Mouse (Mus musculus): Measurements from ENCODE around the gene Klhl21. TPM values are rescaled to one million over a fixed set of nuclear protein-coding genes. Genes with fewer than 3 reads are reported as not detected.

Klhl21 gene
- total and polyA plus RNA-seq, 2 experiments from 2014 or later: 4.8 to 12.3 TPM

GRCm38 (mm10) chr4:152009076-152010051, 761 bp downstream of the Klhl21 start:
- peaks cover 12% of the 10 kb centered on the region for H3K4me1 ChIP-seq (ENCODE audit: insufficient read depth, low read length)
- peak; percentile 84 for ATAC-seq
- no peak for TF ChIP-seq CTCF (IDR thresholded peaks at IDR 0.05; ENCODE audit: low read depth)
- no peaks in the 10 kb centered on the region for H3K9me3 ChIP-seq (ENCODE audit: low read length)
- under 1% methylated on average over 110 of the region's 115 CpGs for WGBS
- H3K27me3 ChIP-seq (ENCODE audit: insufficient read depth, low read length): no peaks in the 10 kb centered on the region; the same call in 1 of the 2 replicates
- peak overlapping the region; percentile 80 for H3K27ac ChIP-seq
- peak overlapping the region; percentile 68 for H3K9ac ChIP-seq (replicated peaks; ENCODE audit: low read length)
- peak; percentile 75 for DNase-seq (ENCODE audit: low spot score)
- H3K4me3 ChIP-seq (ENCODE audit: low read length): peak overlapping the region; percentile 72
- peaks cover 4% of the 10 kb centered on the region; the same call in 1 of the 2 replicates for H3K36me3 ChIP-seq (ENCODE audit: insufficient read depth, low read length)
- H3K4me2 ChIP-seq (ENCODE audit: low read depth, low read length): peak overlapping the region; percentile 100

GRCm38 (mm10) chr4:152010091-152010706, 1.6 kb downstream of the Klhl21 start:
- TF ChIP-seq CTCF (IDR thresholded peaks at IDR 0.05; ENCODE audit: low read depth): no peak
- H3K36me3 ChIP-seq (ENCODE audit: insufficient read depth, low read length): peaks cover 10% of the 10 kb centered on the region
- peak overlapping the region; percentile 68 for H3K9ac ChIP-seq (replicated peaks; ENCODE audit: low read length)
- WGBS: 3% methylated on average over 10 of the region's 10 CpGs
- no peak for ATAC-seq
- H3K27ac ChIP-seq: peak overlapping the region; percentile 38; the same call in 1 of the 2 replicates
- peak overlapping the region; percentile 72 for H3K4me3 ChIP-seq (ENCODE audit: low read length)
- no peaks in the 10 kb centered on the region; the same call in 1 of the 2 replicates for H3K27me3 ChIP-seq (ENCODE audit: insufficient read depth, low read length)
- peaks cover 12% of the 10 kb centered on the region for H3K4me1 ChIP-seq (ENCODE audit: insufficient read depth, low read length)
- peak; percentile 34 for DNase-seq (ENCODE audit: low spot score)
- no peaks in the 10 kb centered on the region for H3K9me3 ChIP-seq (ENCODE audit: low read length)
- H3K4me2 ChIP-seq (ENCODE audit: low read depth, low read length): peak overlapping the region; percentile 100

GRCm38 (mm10) chr4:152010707-152011134, 2.1 kb downstream of the Klhl21 start:
- 14% methylated on average over 13 of the region's 13 CpGs for WGBS
- Histone ChIP-seq H3K27me3 (ENCODE audit: insufficient read depth, low read length) (no peaks in the 10 kb centered on the region; the same call in 1 of the 2 replicates), H3K9ac (replicated peaks; ENCODE audit: low read length) (peak overlapping the region; percentile 68), H3K9me3 (ENCODE audit: low read length) (no peaks in the 10 kb centered on the region), H3K36me3 (ENCODE audit: insufficient read depth, low read length) (peaks cover 14% of the 10 kb centered on the region), H3K4me1 (ENCODE audit: insufficient read depth, low read length) (peaks cover 12% of the 10 kb centered on the region), H3K27ac (peak overlapping the region; percentile 38), H3K4me2 (ENCODE audit: low read depth, low read length) (peak overlapping the region; percentile 100), H3K4me3 (ENCODE audit: low read length) (peak overlapping the region; percentile 72)
- no peak for ATAC-seq
- no peak for TF ChIP-seq CTCF (IDR thresholded peaks at IDR 0.05; ENCODE audit: low read depth)
- no peak for DNase-seq (ENCODE audit: low spot score)

GRCm38 (mm10) chr4:152011171-152011760, 2.7 kb downstream of the Klhl21 start:
- Histone ChIP-seq H3K9me3 (ENCODE audit: low read length) (no peaks in the 10 kb centered on the region), H3K27me3 (ENCODE audit: insufficient read depth, low read length) (no peaks in the 10 kb centered on the region; the same call in 1 of the 2 replicates), H3K4me3 (ENCODE audit: low read length) (peak overlapping the region; percentile 72), H3K4me1 (ENCODE audit: insufficient read depth, low read length) (peaks cover 12% of the 10 kb centered on the region), H3K27ac (peak overlapping the region; percentile 38), H3K4me2 (ENCODE audit: low read depth, low read length) (peak overlapping the region; percentile 100), H3K36me3 (ENCODE audit: insufficient read depth, low read length) (peaks cover 19% of the 10 kb centered on the region), H3K9ac (replicated peaks; ENCODE audit: low read length) (peak overlapping the region; percentile 68; the same call in 1 of the 2 replicates)
- TF ChIP-seq CTCF (IDR thresholded peaks at IDR 0.05; ENCODE audit: low read depth): no peak
- ATAC-seq (no peak), DNase-seq (ENCODE audit: low spot score) (no peak)
- WGBS: 81% methylated on average over 8 of the region's 8 CpGs

- no peak overlapping the region for H3K27ac ChIP-seq
- peaks cover 19% of the 10 kb centered on the region for H3K36me3 ChIP-seq (ENCODE audit: insufficient read depth, low read length)
- no peak for TF ChIP-seq CTCF (IDR thresholded peaks at IDR 0.05; ENCODE audit: low read depth)
- H3K4me1 ChIP-seq (ENCODE audit: insufficient read depth, low read length): peaks cover 12% of the 10 kb centered on the region
- H3K9ac ChIP-seq (replicated peaks; ENCODE audit: low read length): no peak overlapping the region
- no peaks in the 10 kb centered on the region for H3K9me3 ChIP-seq (ENCODE audit: low read length)
- 90% methylated on average over 16 of the region's 16 CpGs for WGBS
- DNase-seq (ENCODE audit: low spot score) (no peak), ATAC-seq (no peak)
- no peaks in the 10 kb centered on the region for H3K27me3 ChIP-seq (ENCODE audit: insufficient read depth, low read length)
- H3K4me2 ChIP-seq (ENCODE audit: low read depth, low read length): no peak overlapping the region
- H3K4me3 ChIP-seq (ENCODE audit: low read length): no peak overlapping the region
Observed at GRCm38 (mm10) chr4:152012109-152012508, 3.5 kb downstream of the Klhl21 start.

GRCm38 (mm10) chr4:152013036-152013813, 4.6 kb downstream of the Klhl21 start:
- Histone ChIP-seq H3K4me1 (ENCODE audit: insufficient read depth, low read length) (peaks cover 12% of the 10 kb centered on the region; the same call in 1 of the 2 replicates), H3K27ac (no peak overlapping the region), H3K9me3 (ENCODE audit: low read length) (no peaks in the 10 kb centered on the region), H3K27me3 (ENCODE audit: insufficient read depth, low read length) (no peaks in the 10 kb centered on the region), H3K4me3 (ENCODE audit: low read length) (no peak overlapping the region), H3K4me2 (ENCODE audit: low read depth, low read length) (no peak overlapping the region), H3K36me3 (ENCODE audit: insufficient read depth, low read length) (peaks cover 23% of the 10 kb centered on the region), H3K9ac (replicated peaks; ENCODE audit: low read length) (no peak overlapping the region)
- ATAC-seq: no peak
- WGBS: 84% methylated on average over 12 of the region's 12 CpGs
- no peak for DNase-seq (ENCODE audit: low spot score)
- TF ChIP-seq CTCF (IDR thresholded peaks at IDR 0.05; ENCODE audit: low read depth): no peak
